Mouse (Mus musculus): ENCODE results near the gene Uncx. TPM values are rescaled to one million over a fixed set of nuclear protein-coding genes. Genes with fewer than 3 reads are reported as not detected.

The Uncx gene
- polyA plus RNA-seq, 1 experiment, result not detected

- peaks cover 3% of the 10 kb centered on the region; the same call in 1 of the 2 replicates for H3K4me1 ChIP-seq (ENCODE audit: control insufficient read depth, insufficient read depth, low read length)
- no peak for DNase-seq
- TF ChIP-seq POLR2A (IDR thresholded peaks at IDR 0.05; ENCODE audit: borderline replicate concordance, extremely low read depth, low read depth, low read length), result no peak
- TF ChIP-seq CTCF (IDR thresholded peaks at IDR 0.05; ENCODE audit: insufficient read depth, low read length), result no peak
- under 1% methylated on average over 67 of the region's 68 CpGs for whole genome bisulfite sequencing
- no peak overlapping the region for H3K4me3 ChIP-seq (replicated peaks; ENCODE audit: extremely low read depth, low read depth, low read length)
These were observed 3.6 kb downstream of the Uncx start for GRCm38 (mm10) chr5:139546771-139547420.

- H3K4me1 ChIP-seq (ENCODE audit: control insufficient read depth, insufficient read depth, low read length), result peaks cover 3% of the 10 kb centered on the region; the same call in 1 of the 2 replicates
- WGBS, result 1% methylated on average over 43 of the region's 49 CpGs
- no peak for TF ChIP-seq POLR2A (IDR thresholded peaks at IDR 0.05; ENCODE audit: borderline replicate concordance, extremely low read depth, low read depth, low read length)
- TF ChIP-seq CTCF (IDR thresholded peaks at IDR 0.05; ENCODE audit: insufficient read depth, low read length), result no peak
- no peak overlapping the region for H3K4me3 ChIP-seq (replicated peaks; ENCODE audit: extremely low read depth, low read depth, low read length)
- no peak for DNase-seq
These were observed 4.2 kb downstream of the Uncx start for GRCm38 (mm10) chr5:139547421-139547931.

GRCm38 (mm10) chr5:139553446-139554273, 10.4 kb downstream of the Uncx start:
- Histone ChIP-seq H3K4me1 (ENCODE audit: control insufficient read depth, insufficient read depth, low read length) (peaks cover 2% of the 10 kb centered on the region; the same call in 1 of the 2 replicates), H3K4me3 (replicated peaks; ENCODE audit: extremely low read depth, low read depth, low read length) (no peak overlapping the region)
- 6% methylated on average over 29 of the region's 29 CpGs for WGBS
- no peak for DNase-seq
- no peak for TF ChIP-seq POLR2A (IDR thresholded peaks at IDR 0.05; ENCODE audit: borderline replicate concordance, extremely low read depth, low read depth, low read length)
- TF ChIP-seq CTCF (IDR thresholded peaks at IDR 0.05; ENCODE audit: insufficient read depth, low read length), result no peak

GRCm38 (mm10) chr5:139554478-139555335, 11.4 kb downstream of the Uncx start:
- 12% methylated on average over 28 of the region's 28 CpGs for WGBS
- Histone ChIP-seq H3K4me3 (replicated peaks; ENCODE audit: extremely low read depth, low read depth, low read length) (no peak overlapping the region), H3K4me1 (ENCODE audit: control insufficient read depth, insufficient read depth, low read length) (peaks cover 2% of the 10 kb centered on the region; the same call in 1 of the 2 replicates)
- no peak for DNase-seq
- no peak for TF ChIP-seq CTCF (IDR thresholded peaks at IDR 0.05; ENCODE audit: insufficient read depth, low read length)
- TF ChIP-seq POLR2A (IDR thresholded peaks at IDR 0.05; ENCODE audit: borderline replicate concordance, extremely low read depth, low read depth, low read length), result no peak

- TF ChIP-seq CTCF (IDR thresholded peaks at IDR 0.05; ENCODE audit: insufficient read depth, low read length), result no peak
- no peak for TF ChIP-seq POLR2A (IDR thresholded peaks at IDR 0.05; ENCODE audit: borderline replicate concordance, extremely low read depth, low read depth, low read length)
- Histone ChIP-seq H3K4me3 (replicated peaks; ENCODE audit: extremely low read depth, low read depth, low read length) (no peak overlapping the region), H3K4me1 (ENCODE audit: control insufficient read depth, insufficient read depth, low read length) (peaks cover 2% of the 10 kb centered on the region; the same call in 1 of the 2 replicates)
- DNase-seq, result no peak
- WGBS, result 14% methylated on average over 7 of the region's 7 CpGs
These were observed 12.3 kb downstream of the Uncx start for GRCm38 (mm10) chr5:139555476-139556115.

GRCm38 (mm10) chr5:139556116-139556678, 12.9 kb downstream of the Uncx start:
- TF ChIP-seq POLR2A (IDR thresholded peaks at IDR 0.05; ENCODE audit: borderline replicate concordance, extremely low read depth, low read depth, low read length), result no peak
- no peak for TF ChIP-seq CTCF (IDR thresholded peaks at IDR 0.05; ENCODE audit: insufficient read depth, low read length)
- Histone ChIP-seq H3K4me1 (ENCODE audit: control insufficient read depth, insufficient read depth, low read length) (peaks cover 2% of the 10 kb centered on the region; the same call in 1 of the 2 replicates), H3K4me3 (replicated peaks; ENCODE audit: extremely low read depth, low read depth, low read length) (no peak overlapping the region)
- DNase-seq, result no peak
- 19% methylated on average over 6 of the region's 6 CpGs for WGBS

- DNase-seq, result no peak
- H3K4me1 ChIP-seq (ENCODE audit: control insufficient read depth, insufficient read depth, low read length), result peaks cover 2% of the 10 kb centered on the region; the same call in 1 of the 2 replicates
- TF ChIP-seq POLR2A (IDR thresholded peaks at IDR 0.05; ENCODE audit: borderline replicate concordance, extremely low read depth, low read depth, low read length) (no peak), CTCF (IDR thresholded peaks at IDR 0.05; ENCODE audit: insufficient read depth, low read length) (no peak)
- no peak overlapping the region for H3K4me3 ChIP-seq (replicated peaks; ENCODE audit: extremely low read depth, low read depth, low read length)
- WGBS, result 9% methylated on average over 10 of the region's 10 CpGs
These were observed 13.8 kb downstream of the Uncx start for GRCm38 (mm10) chr5:139557079-139557478.
